Mouse (Mus musculus) midbrain, embryonic 13.5 days (tissue): Measurements from ENCODE around the gene Xpo6. TPM values are rescaled to one million over a fixed set of nuclear protein-coding genes. Genes with fewer than 3 reads are reported as not detected.

Source experiments
- ATAC-seq: fragments of 200-750 bp; cut with Nextera tagmentation; 2 replicates; pipeline ENCODE4 v1.8.0; 2017; ENCODE audit warnings: mild to moderate bottlenecking, moderate TSS enrichment, moderate library complexity
- H3K27ac ChIP-seq: fragments of 300-500 bp; sonication (generic); 2 replicates; pipeline ENCODE4 v1.5.1; 2015; ENCODE audit warnings: inconsistent platforms, mild to moderate bottlenecking, moderate library complexity
- H3K27me3 ChIP-seq: fragments of 300-500 bp; sonication (generic); 2 replicates; pipeline ENCODE4 v1.6.1; 2015; ENCODE audit warnings: mild to moderate bottlenecking, inconsistent platforms
- H3K36me3 ChIP-seq: fragments of 300-500 bp; sonication (generic); 2 replicates; pipeline ENCODE4 v1.6.1; 2015; ENCODE audit warnings: mild to moderate bottlenecking, inconsistent platforms
- H3K4me1 ChIP-seq: fragments of 300-500 bp; sonication (generic); replicated peaks from 2 replicates; pipeline ENCODE4 v1.6.1; 2015; ENCODE audit warnings: inconsistent platforms
- H3K4me2 ChIP-seq: fragments of 300-500 bp; sonication (generic); replicated peaks from 2 replicates; pipeline ENCODE4 v1.6.1; 2015; ENCODE audit warnings: moderate library complexity, mild to moderate bottlenecking, inconsistent platforms
- H3K4me3 ChIP-seq: fragments of 300-500 bp; sonication (generic); replicated peaks from 2 replicates; pipeline ENCODE4 v1.5.1; 2015; ENCODE audit warnings: mild to moderate bottlenecking, inconsistent platforms
- H3K9ac ChIP-seq: fragments of 300-500 bp; sonication (generic); replicated peaks from 2 replicates; pipeline ENCODE4 v1.6.1; 2015; ENCODE audit warnings: mild to moderate bottlenecking, inconsistent platforms
- H3K9me3 ChIP-seq: fragments of 300-500 bp; sonication (generic); 2 replicates; pipeline ENCODE4 v1.6.1; 2016; ENCODE audit warnings: mild to moderate bottlenecking, inconsistent platforms
- WGBS: fragments of 180-500 bp; shearing (Covaris S2); methylation state at CpG from one replicate; pipeline ENCODE4 v1.1.7; 2015; 5-methylcytosine and 5-hydroxymethylcytosine counted together
- polyA plus RNA-seq: library from polyadenylated mRNA; unstranded; fragments of >200 nt; fragmentation: Nextera tagmentation; extraction: Ambion mirVana; gene quantifications from 2 replicates; pipeline ENCODE4 v1.2.1, GENCODE M21; 2015

The Xpo6 gene
- polyA plus RNA-seq, 1 experiment from 2014 or later = 50.4 TPM

DNA sequence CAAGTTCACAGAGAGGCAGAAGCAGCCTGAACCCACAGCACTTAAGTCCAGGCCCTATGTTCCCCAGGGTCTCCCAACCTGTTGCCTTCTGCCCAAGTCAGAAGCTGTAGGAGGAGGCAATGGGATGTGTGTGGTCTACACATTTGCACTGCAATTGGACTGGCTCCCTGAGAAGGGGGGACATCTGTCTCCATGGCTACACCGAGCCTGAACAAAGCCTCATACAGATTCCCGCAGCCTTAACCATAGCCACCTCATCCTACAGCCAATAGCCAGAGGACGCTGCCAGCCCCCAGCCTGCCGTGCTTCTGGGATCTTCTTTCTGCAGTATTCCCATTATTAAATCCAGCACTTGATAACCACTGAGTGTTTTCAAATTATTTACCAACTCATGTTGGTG, 138.1 kb downstream of the Xpo6 start:
- H3K4me1 ChIP-seq = peaks cover 22% of the 10 kb centered on the region
- H3K36me3 ChIP-seq = no peaks in the 10 kb centered on the region
- H3K4me2 ChIP-seq = no peak overlapping the region
- ATAC-seq = peak; percentile 70
- no peak overlapping the region for H3K4me3 ChIP-seq
- no peaks in the 10 kb centered on the region for H3K9me3 ChIP-seq
- H3K27me3 ChIP-seq = no peaks in the 10 kb centered on the region; the same call in 1 of the 2 replicates
- H3K9ac ChIP-seq = no peak overlapping the region
- WGBS = 22% methylated on average over 4 of the region's 4 CpGs
- no peak overlapping the region for H3K27ac ChIP-seq

- no peak for ATAC-seq
These were observed 141.4 kb downstream of the Xpo6 start for GRCm38 (mm10) chr7:126058918-126059317.

GRCm38 (mm10) chr7:126057332-126057914, 142.9 kb downstream of the Xpo6 start:
- Histone ChIP-seq H3K9ac (no peak overlapping the region), H3K4me1 (peaks cover 48% of the 10 kb centered on the region), H3K27ac (no peak overlapping the region), H3K4me3 (no peak overlapping the region), H3K36me3 (no peaks in the 10 kb centered on the region), H3K27me3 (no peaks in the 10 kb centered on the region; the same call in 1 of the 2 replicates), H3K4me2 (no peak overlapping the region), H3K9me3 (no peaks in the 10 kb centered on the region)
- ATAC-seq = no peak
- WGBS = 80% methylated on average over 10 of the region's 10 CpGs

More at GRCm38 (mm10) chr7:126058918-126059317, 141.4 kb downstream of the Xpo6 start:
- no peaks in the 10 kb centered on the region for H3K9me3 ChIP-seq
- 0 out of 2 replicates have a peak overlapping the region, but pooled peaks have one; percentile 15 for H3K27ac ChIP-seq
- H3K4me1 ChIP-seq = peaks cover 41% of the 10 kb centered on the region
- no peaks in the 10 kb centered on the region; the same call in 1 of the 2 replicates for H3K27me3 ChIP-seq
- H3K36me3 ChIP-seq = no peaks in the 10 kb centered on the region
- no peak overlapping the region for H3K4me2 ChIP-seq
- no peak overlapping the region for H3K4me3 ChIP-seq
- WGBS = 54% methylated on average over 7 of the region's 7 CpGs
- no peak overlapping the region for H3K9ac ChIP-seq

DNA sequence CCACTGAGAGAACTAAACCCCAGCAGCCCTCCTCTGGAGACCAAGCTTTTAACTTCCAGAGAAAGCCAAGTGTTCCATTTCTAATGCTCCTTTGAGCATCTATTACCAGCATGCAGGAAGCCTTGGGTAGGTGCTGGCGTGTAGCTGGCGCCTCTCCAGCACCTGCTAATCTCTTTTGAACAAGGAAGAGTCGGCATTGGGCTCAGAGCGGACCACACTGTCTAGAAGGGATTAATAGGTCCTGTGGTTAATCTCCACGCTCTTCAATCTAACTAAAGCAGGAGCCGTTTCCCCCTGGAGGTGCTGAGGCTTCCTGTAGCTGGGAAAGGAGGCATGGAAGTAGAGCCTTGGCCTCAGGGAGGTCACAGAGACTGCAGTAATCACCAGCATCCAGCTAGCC, 145.7 kb downstream of the Xpo6 start:
- Histone ChIP-seq H3K27me3 (peaks cover 6% of the 10 kb centered on the region; the same call in 1 of the 2 replicates), H3K36me3 (no peaks in the 10 kb centered on the region), H3K4me1 (peaks cover 49% of the 10 kb centered on the region), H3K9me3 (no peaks in the 10 kb centered on the region), H3K9ac (no peak overlapping the region), H3K4me3 (no peak overlapping the region), H3K27ac (peak overlapping the region; percentile 31), H3K4me2 (no peak overlapping the region)
- peak; percentile 51 for ATAC-seq
- WGBS = 22% methylated on average over 6 of the region's 6 CpGs

- 71% methylated on average over 7 of the region's 7 CpGs for WGBS
- ATAC-seq = no peak
- Histone ChIP-seq H3K9ac (no peak overlapping the region), H3K4me3 (no peak overlapping the region), H3K27ac (0 out of 2 replicates have a peak overlapping the region, but pooled peaks have one; percentile 10), H3K4me2 (no peak overlapping the region), H3K4me1 (peaks cover 41% of the 10 kb centered on the region), H3K27me3 (peaks cover 6% of the 10 kb centered on the region; the same call in 1 of the 2 replicates), H3K36me3 (no peaks in the 10 kb centered on the region), H3K9me3 (no peaks in the 10 kb centered on the region)
These were observed 146.7 kb downstream of the Xpo6 start for GRCm38 (mm10) chr7:126053618-126054017.

- Histone ChIP-seq H3K36me3 (no peaks in the 10 kb centered on the region), H3K4me2 (no peak overlapping the region), H3K27me3 (peaks cover 6% of the 10 kb centered on the region; the same call in 1 of the 2 replicates), H3K27ac (no peak overlapping the region), H3K9ac (no peak overlapping the region), H3K4me3 (no peak overlapping the region), H3K9me3 (no peaks in the 10 kb centered on the region), H3K4me1 (peaks cover 41% of the 10 kb centered on the region)
- ATAC-seq = peak; percentile 24; the same call in 1 of the 2 replicates
- WGBS = 50% methylated on average over 6 of the region's 6 CpGs
These were observed 148.4 kb downstream of the Xpo6 start for GRCm38 (mm10) chr7:126051910-126052309.

Other genes with a start within 250 kb of the Xpo6 start
- 5.0 and 6.8 TPM in 2 replicates for gene Gsg1l, start 118.1 kb downstream of the Xpo6 start, polyA plus RNA-seq
- gene Sbk1, start 72.1 kb upstream of the Xpo6 start, polyA plus RNA-seq = 238 and 300 TPM in 2 replicates
- 1.0 and 1.7 TPM in 2 replicates for gene Lat, start 169.1 kb upstream of the Xpo6 start, polyA plus RNA-seq
- 77.9 and 78.6 TPM in 2 replicates for gene Spns1, start 176.9 kb upstream of the Xpo6 start, polyA plus RNA-seq
- gene Nfatc2ip, start 196.2 kb upstream of the Xpo6 start, polyA plus RNA-seq = 2.9 and 3.8 TPM in 2 replicates
- not detected in 2 replicates for gene Cd19, start 214.4 kb upstream of the Xpo6 start, polyA plus RNA-seq
- 23.7 and 25.9 TPM in 2 replicates for gene Rabep2, start 228.3 kb upstream of the Xpo6 start, polyA plus RNA-seq